Mouse (Mus musculus) liver, postnatal 0 days (tissue): ENCODE measurements around the gene Abca15. TPM values are rescaled to one million over a fixed set of nuclear protein-coding genes. Genes with fewer than 3 reads are reported as not detected.
A peak's percentile ranks its signal among the peaks of the same experiment; 100 is the strongest.

ENCODE experiments used
- ATAC-seq: fragments of 200-750 bp; cut with Nextera tagmentation; 2 replicates; pipeline ENCODE4 v1.8.0; 2017; ENCODE audit warnings: mild to moderate bottlenecking, moderate library complexity
- DNase-seq: peaks from one replicate; pipeline ENCODE4 v3.0.0-alpha.2; 2016
- H3K27ac ChIP-seq: fragments of 300-500 bp; sonication (generic); 2 replicates; pipeline ENCODE4 v1.5.1; 2014; ENCODE audit warnings: antibody characterized with exemption, moderate library complexity, mild to moderate bottlenecking, low read depth
- H3K27me3 ChIP-seq: fragments of 300-500 bp; sonication (generic); 2 replicates; pipeline ENCODE4 v1.6.1; 2014; ENCODE audit warnings: low read length, control low read depth, mixed read lengths; ENCODE audit not compliant: insufficient read depth
- H3K36me3 ChIP-seq: fragments of 300-500 bp; sonication (generic); replicated peaks from 2 replicates; pipeline ENCODE4 v1.6.1; 2014; ENCODE audit warnings: mild to moderate bottlenecking, control low read depth, low read length, moderate library complexity, mixed read lengths; ENCODE audit not compliant: insufficient read depth
- H3K4me1 ChIP-seq: fragments of 300-500 bp; sonication (generic); 2 replicates; pipeline ENCODE4 v1.6.1; 2014; ENCODE audit warnings: antibody characterized with exemption, mild to moderate bottlenecking, control low read depth; ENCODE audit not compliant: insufficient read depth
- H3K4me2 ChIP-seq: fragments of 300-500 bp; sonication (generic); 2 replicates; pipeline ENCODE4 v1.6.1; 2014; ENCODE audit warnings: low read depth, mild to moderate bottlenecking, low read length, moderate library complexity, mixed read lengths
- H3K4me3 ChIP-seq: fragments of 300-500 bp; sonication (generic); 2 replicates; pipeline ENCODE4 v1.5.1; 2014; ENCODE audit warnings: low read depth, low read length
- H3K9ac ChIP-seq: fragments of 300-500 bp; sonication (generic); replicated peaks from 2 replicates; pipeline ENCODE4 v1.6.1; 2014; ENCODE audit warnings: mild to moderate bottlenecking, moderate library complexity
- H3K9me3 ChIP-seq: fragments of 300-500 bp; sonication (generic); 2 replicates; pipeline ENCODE4 v1.6.1; 2016; ENCODE audit warnings: mild to moderate bottlenecking, control low read depth, low read length, mixed read lengths
- CTCF ChIP-seq: sonication (generic); IDR thresholded peaks from 2 replicates; pipeline ENCODE4 v1.5.1; 2016; ENCODE audit warnings: antibody characterized with exemption, low read depth
- EP300 ChIP-seq: IDR thresholded peaks from 2 replicates; pipeline ENCODE4 v1.6.1; 2016; ENCODE audit warnings: antibody characterized with exemption, low read depth, mild to moderate bottlenecking
- WGBS: fragments of 180-500 bp; shearing (Covaris S2); extraction: QIAGEN DNeasy Blood & Tissue Kit; methylation state at CpG from one replicate; pipeline ENCODE4 v1.1.7; 2014; ENCODE audit not compliant: insufficient replicate concordance; 5-methylcytosine and 5-hydroxymethylcytosine counted together
- polyA plus RNA-seq: library from polyadenylated mRNA; unstranded; fragments of >200 nt; fragmentation: Nextera tagmentation; extraction: Ambion mirVana; gene quantifications from 2 replicates; pipeline ENCODE4 v1.2.1, GENCODE M21; 2015

Gene Abca15
- polyA plus RNA-seq, 1 experiment from 2014 or later = not detected

DNA sequence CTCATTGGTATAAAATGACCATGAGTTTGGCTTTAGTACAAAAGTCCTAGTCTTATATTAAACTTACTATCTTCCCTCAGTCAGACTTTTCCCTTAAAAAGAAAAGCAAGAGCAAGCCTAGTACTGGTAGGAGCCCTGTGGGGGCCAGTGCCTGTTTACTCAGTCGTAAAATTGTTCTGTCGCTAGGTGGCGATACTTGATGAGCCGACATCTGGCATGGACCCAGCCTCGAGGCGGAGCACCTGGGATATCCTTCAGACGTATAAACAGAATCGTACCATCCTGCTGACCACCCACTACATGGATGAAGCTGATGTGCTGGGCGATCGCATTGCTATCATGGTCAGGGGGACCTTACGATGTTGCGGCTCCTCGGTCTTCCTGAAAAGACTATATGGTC lies 32.7 kb downstream of the Abca15 start:
- Histone ChIP-seq H3K4me2 (no peak overlapping the region), H3K27ac (no peak overlapping the region), H3K4me1 (no peaks in the 10 kb centered on the region), H3K36me3 (no peaks in the 10 kb centered on the region), H3K9ac (no peak overlapping the region), H3K27me3 (no peaks in the 10 kb centered on the region), H3K9me3 (no peaks in the 10 kb centered on the region), H3K4me3 (no peak overlapping the region)
- DNase-seq (no peak), ATAC-seq (no peak)
- WGBS = 44% methylated on average over 13 of the region's 13 CpGs
- TF ChIP-seq EP300 (no peak), CTCF (0 out of 2 replicates have a peak, but pooled peaks have one; percentile 11)

DNA sequence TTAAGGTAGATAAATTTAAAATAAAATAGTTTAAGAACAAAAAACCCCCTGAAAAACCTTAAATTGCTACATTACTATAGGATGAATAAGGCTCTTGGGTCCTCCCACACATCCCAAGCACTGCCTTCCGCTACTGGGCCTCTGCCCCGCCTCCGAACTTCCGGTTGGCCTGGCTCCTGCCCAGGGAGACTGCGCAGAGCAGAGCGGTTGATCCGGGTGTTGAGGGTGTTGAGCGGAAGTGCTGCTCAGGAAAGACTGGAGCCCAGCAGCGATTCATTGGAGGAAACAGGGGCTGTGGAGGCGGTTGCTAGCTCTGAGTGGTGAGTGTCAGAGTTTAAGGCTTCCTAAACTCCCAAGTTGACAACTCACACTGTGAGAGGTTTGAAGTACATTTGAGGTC lies 81.0 kb downstream of the Abca15 start, which contains the start of gene Abca16:
Abca16 (plus strand) TSS at position 201 of the 400 bp plus-strand sequence.
- ATAC-seq (no peak), DNase-seq (no peak)
- Histone ChIP-seq H3K9me3 (no peaks in the 10 kb centered on the region), H3K4me1 (no peaks in the 10 kb centered on the region), H3K9ac (no peak within 1 kb of the TSS), H3K4me2 (no peak within 1 kb of the TSS), H3K27ac (no peak within 1 kb of the TSS), H3K4me3 (no peak within 1 kb of the TSS), H3K27me3 (no peaks in the 10 kb centered on the region), H3K36me3 (no peaks in the 10 kb centered on the region)
- TF ChIP-seq CTCF (no peak), EP300 (no peak)
- 70% methylated on average over 10 of the region's 10 CpGs for WGBS

DNA sequence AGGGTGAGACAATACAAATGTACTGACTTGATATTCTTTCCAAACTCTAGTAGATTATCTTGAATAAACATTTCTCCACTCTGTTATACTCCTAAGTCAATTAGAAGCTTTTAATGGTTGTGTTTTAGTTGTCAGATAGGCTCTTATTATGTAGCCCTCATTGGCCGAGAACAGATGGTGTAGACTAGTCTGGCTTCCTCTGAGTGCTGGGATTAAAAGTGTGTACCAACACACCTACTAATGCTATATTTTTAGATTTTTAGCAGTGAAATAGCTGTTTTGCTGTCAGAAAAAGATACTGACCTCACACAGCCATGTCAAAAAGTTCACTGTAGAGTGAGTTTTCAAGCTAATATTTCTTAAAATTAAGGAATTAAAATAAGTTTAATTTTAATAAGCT lies 83.9 kb downstream of the Abca15 start:
- TF ChIP-seq EP300 (no peak), CTCF (no peak)
- H3K27me3 ChIP-seq = no peaks in the 10 kb centered on the region
- H3K36me3 ChIP-seq = no peaks in the 10 kb centered on the region
- H3K4me2 ChIP-seq = no peak overlapping the region
- ATAC-seq (no peak), DNase-seq (no peak)
- H3K9me3 ChIP-seq = no peaks in the 10 kb centered on the region
- no peak overlapping the region for H3K4me3 ChIP-seq
- H3K27ac ChIP-seq = no peak overlapping the region
- H3K9ac ChIP-seq = no peak overlapping the region
- WGBS = 69% methylated on average over 1 of the region's 1 CpGs
- H3K4me1 ChIP-seq = no peaks in the 10 kb centered on the region

DNA sequence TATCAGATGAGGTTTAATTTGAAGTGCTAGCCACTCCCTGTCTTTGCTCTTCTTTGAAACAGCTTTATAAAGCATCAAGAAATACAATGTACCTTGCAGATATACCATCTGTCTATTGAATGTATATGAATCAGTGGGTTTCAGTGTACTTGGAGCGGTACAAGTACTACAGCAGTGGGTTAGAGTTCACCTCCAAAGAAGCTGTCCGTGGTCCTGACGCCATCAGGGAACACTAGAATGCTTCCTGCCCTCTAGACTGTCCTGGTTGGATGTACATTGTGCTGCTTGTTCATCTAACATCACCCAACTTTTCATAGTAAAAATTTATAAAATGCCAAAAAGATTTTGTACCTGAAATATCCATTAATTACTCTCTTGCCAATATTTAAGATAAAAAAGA lies 98.2 kb downstream of the Abca15 start:
- TF ChIP-seq EP300 = no peak
- no peak for TF ChIP-seq CTCF
- H3K27ac ChIP-seq = no peak overlapping the region
- no peak for DNase-seq
- H3K9me3 ChIP-seq = no peaks in the 10 kb centered on the region
- no peak overlapping the region for H3K4me2 ChIP-seq
- H3K9ac ChIP-seq = no peak overlapping the region
- H3K4me3 ChIP-seq = no peak overlapping the region
- WGBS = 18% methylated on average over 3 of the region's 3 CpGs
- no peaks in the 10 kb centered on the region for H3K36me3 ChIP-seq
- no peaks in the 10 kb centered on the region for H3K27me3 ChIP-seq
- no peak for ATAC-seq
- H3K4me1 ChIP-seq = no peaks in the 10 kb centered on the region

DNA sequence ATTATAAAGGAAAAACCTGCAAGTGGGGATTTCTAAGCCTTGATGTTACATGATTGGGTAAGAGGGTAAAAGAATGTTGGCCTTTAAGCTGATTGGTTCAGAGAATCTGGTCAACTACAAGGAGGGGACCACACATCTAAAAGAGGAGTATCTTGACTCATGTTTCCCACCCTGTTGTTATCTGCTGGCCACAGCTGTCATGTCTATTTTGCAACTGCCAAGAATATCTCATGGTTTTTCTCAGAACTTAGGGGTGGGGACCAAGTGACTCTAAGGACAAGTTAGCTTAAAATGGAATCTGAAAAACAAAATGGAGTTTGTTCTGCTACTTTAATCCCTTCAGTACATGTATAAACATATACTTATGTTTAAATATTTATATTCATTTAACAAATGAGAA lies 103.0 kb downstream of the Abca15 start:
- Histone ChIP-seq H3K27me3 (no peaks in the 10 kb centered on the region), H3K9ac (no peak overlapping the region), H3K36me3 (no peaks in the 10 kb centered on the region), H3K4me1 (no peaks in the 10 kb centered on the region), H3K27ac (no peak overlapping the region), H3K4me3 (no peak overlapping the region), H3K4me2 (no peak overlapping the region), H3K9me3 (no peaks in the 10 kb centered on the region)
- DNase-seq = no peak
- peak; percentile 77 for ATAC-seq
- peak; percentile 68 for TF ChIP-seq EP300
- TF ChIP-seq CTCF = no peak

Other genes with a start within 250 kb of the Abca15 start
- not detected in 2 replicates for gene Dnah3, start 233.4 kb upstream of the Abca15 start, polyA plus RNA-seq
- 3.7 and 4.2 TPM in 2 replicates for gene Tmem159, start 226.3 kb upstream of the Abca15 start, polyA plus RNA-seq
- gene Zp2, start 183.4 kb upstream of the Abca15 start, polyA plus RNA-seq = not detected in 2 replicates
- 2.4 and 3.0 TPM in 2 replicates for gene Anks4b, start 154.8 kb upstream of the Abca15 start, polyA plus RNA-seq
- 0.27 and 0.29 TPM in 2 replicates for gene Crym, start 126.6 kb upstream of the Abca15 start, polyA plus RNA-seq
- gene Abca14, start 124.7 kb upstream of the Abca15 start, polyA plus RNA-seq = 0.20 TPM in 2 replicates
- not detected in 2 replicates for gene Abca16, start 81.0 kb downstream of the Abca15 start, polyA plus RNA-seq